In the genomic region with DNA sequence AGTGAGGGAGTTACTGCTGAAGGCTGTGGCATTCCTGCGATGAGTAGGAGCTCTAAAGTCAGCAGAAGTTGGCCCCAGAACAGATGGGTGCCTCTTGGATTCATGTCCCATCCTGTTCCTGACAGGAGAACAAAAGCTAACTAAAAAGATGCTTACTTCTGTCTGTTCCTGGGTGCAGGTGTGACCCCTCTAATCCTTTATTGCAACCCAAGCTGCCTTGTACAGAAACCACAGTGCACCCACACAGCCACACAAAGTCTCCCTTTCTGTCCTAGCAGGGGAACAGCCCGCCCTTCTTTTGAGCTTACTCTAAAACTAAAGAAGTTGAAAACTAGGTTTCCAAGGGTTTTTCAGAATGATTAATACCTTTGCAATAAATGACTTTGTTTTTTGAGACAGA, we compare ENCODE assay signal across 24 mouse cellular contexts.
"Had no signal": no experiment of that assay in that cellular context is flagged by ENCODE, and none has a peak within 500 bp of the region (broad histone marks: within the 10 kb centered on the region; RNA-seq: fewer than 3 reads in every experiment).

No protein-coding gene starts in this region.

- DNase-seq: forebrain, postnatal 0 days; gastrocnemius, adult 2 months; gastrocnemius, postnatal 10 days; gastrocnemius, postnatal 25 days; heart, adult 18-20 months; heart, postnatal 10 days; heart, postnatal 4 days; kidney, adult 18-20 months; kidney, adult 8-10 months; kidney, postnatal 10 days; kidney, postnatal 25 days; kidney, postnatal 4 days; liver had no signal

- H3K4me1 ChIP-seq: hindbrain, embryonic 10.5 days; hindbrain, embryonic 12.5 days; intestine, embryonic 15.5 days; limb, embryonic 10.5 days; limb, embryonic 12.5 days had no signal

- H3K4me3 ChIP-seq: gastrocnemius, adult 2 months; heart, embryonic 10.5 days; heart, embryonic 13.5 days; heart, embryonic 15.5 days; hindbrain, embryonic 10.5 days; hindbrain, embryonic 12.5 days; intestine, embryonic 15.5 days; layer of hippocampus, adult 2 months; left cerebral cortex, adult 2 months; limb, embryonic 10.5 days; limb, embryonic 12.5 days had no signal

- H3K27ac ChIP-seq: gastrocnemius, adult 2 months; heart, embryonic 10.5 days; heart, embryonic 13.5 days; heart, embryonic 15.5 days; hindbrain, embryonic 10.5 days; hindbrain, embryonic 12.5 days; hindbrain, embryonic 14.5 days; intestine, embryonic 15.5 days; left cerebral cortex, adult 2 months; limb, embryonic 10.5 days; limb, embryonic 12.5 days had no signal

- H3K27me3 ChIP-seq: heart, embryonic 13.5 days; heart, embryonic 15.5 days; hindbrain, embryonic 12.5 days; intestine, embryonic 15.5 days; limb, embryonic 12.5 days had no signal
